Mouse (Mus musculus): ENCODE measurements around the gene Cym. TPM values are rescaled to one million over a fixed set of nuclear protein-coding genes. Genes with fewer than 3 reads are reported as not detected.

Cym gene
- not detected in 2 replicates for polyA plus RNA-seq (2014; fragmentation: Nextera tagmentation; extraction: Ambion mirVana)

- no peak within 1 kb of the TSS for H3K9ac ChIP-seq (replicated peaks; ENCODE audit: low read length)
- no peak for DNase-seq (ENCODE audit: low spot score)
- no peak within 1 kb of the TSS for H3K4me3 ChIP-seq (ENCODE audit: low read depth, low read length)
- no peaks in the 10 kb centered on the region for H3K36me3 ChIP-seq (replicated peaks; ENCODE audit: control insufficient read depth, insufficient read depth, low read depth, low read length)
- WGBS, result 85% methylated on average over 10 of the region's 10 CpGs
- H3K27me3 ChIP-seq (ENCODE audit: control insufficient read depth, insufficient read depth, low read length), result no peaks in the 10 kb centered on the region
- no peak within 1 kb of the TSS for H3K27ac ChIP-seq (replicated peaks; ENCODE audit: low read depth, low read length)
- H3K4me1 ChIP-seq (ENCODE audit: control insufficient read depth, insufficient read depth, low read length), result no peaks in the 10 kb centered on the region
- ATAC-seq (replicated peaks; ENCODE audit: insufficient number of reproducible peaks, low FRiP score, low TSS enrichment, low read depth), result no peak
- H3K9me3 ChIP-seq (replicated peaks; ENCODE audit: control insufficient read depth, low read length), result no peaks in the 10 kb centered on the region
- H3K4me2 ChIP-seq (ENCODE audit: low read depth, low read length), result no peak within 1 kb of the TSS
These were observed at the start of gene Cym for GRCm38 (mm10) chr3:107221608-107222007. Cym (minus strand) TSS chr3:107221732.

DNA sequence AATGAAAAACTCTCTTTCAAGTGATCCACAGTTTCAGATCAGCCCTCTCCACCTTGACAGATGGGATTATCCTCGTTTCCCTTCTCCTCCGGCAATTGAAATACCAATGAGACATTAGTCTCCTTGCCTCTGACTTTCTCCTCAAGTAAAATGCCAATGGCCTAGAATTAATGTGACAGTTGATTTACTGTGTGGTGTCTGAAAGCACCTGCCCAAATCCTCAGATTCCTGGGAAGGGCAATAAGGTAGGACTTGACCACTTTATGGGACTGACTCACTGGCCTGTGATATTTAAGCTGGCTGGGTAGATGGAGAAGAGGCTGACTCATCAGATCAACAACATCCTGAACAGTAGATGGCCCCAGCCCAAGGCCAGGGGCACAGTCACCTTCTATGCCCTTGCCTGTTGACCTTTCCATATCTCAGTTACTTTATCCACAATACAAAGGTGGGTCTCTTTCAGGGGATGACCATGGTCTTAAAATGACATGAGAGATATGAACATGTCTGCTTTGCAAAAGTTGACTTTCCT, 45.3 kb upstream of the Cym start:
- H3K27ac ChIP-seq (replicated peaks; ENCODE audit: low read depth, low read length), result no peak overlapping the region
- DNase-seq (ENCODE audit: low spot score), result no peak
- H3K36me3 ChIP-seq (replicated peaks; ENCODE audit: control insufficient read depth, insufficient read depth, low read depth, low read length), result no peaks in the 10 kb centered on the region
- H3K27me3 ChIP-seq (ENCODE audit: control insufficient read depth, insufficient read depth, low read length), result no peaks in the 10 kb centered on the region
- H3K4me2 ChIP-seq (ENCODE audit: low read depth, low read length), result no peak overlapping the region
- ATAC-seq (replicated peaks; ENCODE audit: insufficient number of reproducible peaks, low FRiP score, low TSS enrichment, low read depth), result no peak
- 69% methylated on average over 2 of the region's 2 CpGs for WGBS
- no peak overlapping the region for H3K4me3 ChIP-seq (ENCODE audit: low read depth, low read length)
- H3K9ac ChIP-seq (replicated peaks; ENCODE audit: low read length), result no peak overlapping the region
- H3K4me1 ChIP-seq (ENCODE audit: control insufficient read depth, insufficient read depth, low read length), result no peaks in the 10 kb centered on the region
- H3K9me3 ChIP-seq (replicated peaks; ENCODE audit: control insufficient read depth, low read length), result no peaks in the 10 kb centered on the region

- no peaks in the 10 kb centered on the region for H3K36me3 ChIP-seq (replicated peaks; ENCODE audit: control insufficient read depth, insufficient read depth, low read depth, low read length)
These were observed 40.3 kb upstream of the Cym start for GRCm38 (mm10) chr3:107261851-107262165.

GRCm38 (mm10) chr3:107260956-107261850, 39.7 kb upstream of the Cym start:
- H3K27me3 ChIP-seq (ENCODE audit: control insufficient read depth, insufficient read depth, low read length), result no peaks in the 10 kb centered on the region
- no peak overlapping the region for H3K4me3 ChIP-seq (ENCODE audit: low read depth, low read length)
- H3K4me2 ChIP-seq (ENCODE audit: low read depth, low read length), result no peak overlapping the region
- peak; percentile 43 for DNase-seq (ENCODE audit: low spot score)
- 31% methylated on average over 8 of the region's 8 CpGs for WGBS
- no peak overlapping the region for H3K9ac ChIP-seq (replicated peaks; ENCODE audit: low read length)
- no peaks in the 10 kb centered on the region for H3K4me1 ChIP-seq (ENCODE audit: control insufficient read depth, insufficient read depth, low read length)
- no peak; the same call in 1 of the 2 replicates for ATAC-seq (replicated peaks; ENCODE audit: insufficient number of reproducible peaks, low FRiP score, low TSS enrichment, low read depth)
- no peaks in the 10 kb centered on the region for H3K9me3 ChIP-seq (replicated peaks; ENCODE audit: control insufficient read depth, low read length)
- H3K36me3 ChIP-seq (replicated peaks; ENCODE audit: control insufficient read depth, insufficient read depth, low read depth, low read length), result no peaks in the 10 kb centered on the region
- no peak overlapping the region for H3K27ac ChIP-seq (replicated peaks; ENCODE audit: low read depth, low read length)

More at GRCm38 (mm10) chr3:107261851-107262165, 40.3 kb upstream of the Cym start:
- Histone ChIP-seq H3K27ac (replicated peaks; ENCODE audit: low read depth, low read length) (no peak overlapping the region), H3K9me3 (replicated peaks; ENCODE audit: control insufficient read depth, low read length) (no peaks in the 10 kb centered on the region), H3K9ac (replicated peaks; ENCODE audit: low read length) (no peak overlapping the region), H3K4me2 (ENCODE audit: low read depth, low read length) (no peak overlapping the region), H3K4me3 (ENCODE audit: low read depth, low read length) (no peak overlapping the region), H3K4me1 (ENCODE audit: control insufficient read depth, insufficient read depth, low read length) (no peaks in the 10 kb centered on the region), H3K27me3 (ENCODE audit: control insufficient read depth, insufficient read depth, low read length) (no peaks in the 10 kb centered on the region)
- 38% methylated on average over 7 of the region's 7 CpGs for WGBS
- ATAC-seq (replicated peaks; ENCODE audit: insufficient number of reproducible peaks, low FRiP score, low TSS enrichment, low read depth) (no peak), DNase-seq (ENCODE audit: low spot score) (no peak)

- Histone ChIP-seq H3K4me3 (ENCODE audit: low read depth, low read length) (no peak overlapping the region), H3K4me1 (ENCODE audit: control insufficient read depth, insufficient read depth, low read length) (no peaks in the 10 kb centered on the region), H3K27me3 (ENCODE audit: control insufficient read depth, insufficient read depth, low read length) (no peaks in the 10 kb centered on the region), H3K9ac (replicated peaks; ENCODE audit: low read length) (no peak overlapping the region), H3K36me3 (replicated peaks; ENCODE audit: control insufficient read depth, insufficient read depth, low read depth, low read length) (no peaks in the 10 kb centered on the region), H3K27ac (replicated peaks; ENCODE audit: low read depth, low read length) (no peak overlapping the region), H3K9me3 (replicated peaks; ENCODE audit: control insufficient read depth, low read length) (no peaks in the 10 kb centered on the region), H3K4me2 (ENCODE audit: low read depth, low read length) (no peak overlapping the region)
- ATAC-seq (replicated peaks; ENCODE audit: insufficient number of reproducible peaks, low FRiP score, low TSS enrichment, low read depth) (no peak), DNase-seq (ENCODE audit: low spot score) (no peak)
- WGBS, result 60% methylated on average over 5 of the region's 5 CpGs
These were observed 36.4 kb upstream of the Cym start for GRCm38 (mm10) chr3:107257924-107258323.

DNA sequence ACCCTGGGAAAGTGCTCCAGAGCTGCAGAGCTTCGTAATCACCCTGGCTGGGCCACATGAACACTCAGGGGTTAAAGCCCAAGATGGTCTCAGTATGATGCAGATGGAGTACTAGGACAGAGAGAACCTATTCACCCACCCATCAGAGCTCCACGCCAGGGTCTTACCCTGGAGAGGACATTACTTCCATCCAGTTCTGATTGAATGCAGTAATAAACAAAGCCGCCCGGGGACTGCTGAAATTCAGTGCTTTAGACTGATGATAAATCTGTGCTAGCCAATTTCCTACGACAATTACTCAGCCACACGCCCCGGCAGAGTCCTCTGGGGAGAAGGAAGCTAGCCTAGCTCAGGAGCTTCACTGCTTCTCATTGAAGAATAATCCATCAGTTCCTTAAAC, 35.2 kb upstream of the Cym start:
- Histone ChIP-seq H3K4me3 (ENCODE audit: low read depth, low read length) (no peak overlapping the region), H3K27ac (replicated peaks; ENCODE audit: low read depth, low read length) (no peak overlapping the region), H3K36me3 (replicated peaks; ENCODE audit: control insufficient read depth, insufficient read depth, low read depth, low read length) (no peaks in the 10 kb centered on the region), H3K27me3 (ENCODE audit: control insufficient read depth, insufficient read depth, low read length) (no peaks in the 10 kb centered on the region), H3K9ac (replicated peaks; ENCODE audit: low read length) (no peak overlapping the region), H3K9me3 (replicated peaks; ENCODE audit: control insufficient read depth, low read length) (no peaks in the 10 kb centered on the region), H3K4me1 (ENCODE audit: control insufficient read depth, insufficient read depth, low read length) (no peaks in the 10 kb centered on the region), H3K4me2 (ENCODE audit: low read depth, low read length) (no peak overlapping the region)
- 70% methylated on average over 7 of the region's 7 CpGs for WGBS
- ATAC-seq (replicated peaks; ENCODE audit: insufficient number of reproducible peaks, low FRiP score, low TSS enrichment, low read depth) (no peak), DNase-seq (ENCODE audit: low spot score) (no peak)

DNA sequence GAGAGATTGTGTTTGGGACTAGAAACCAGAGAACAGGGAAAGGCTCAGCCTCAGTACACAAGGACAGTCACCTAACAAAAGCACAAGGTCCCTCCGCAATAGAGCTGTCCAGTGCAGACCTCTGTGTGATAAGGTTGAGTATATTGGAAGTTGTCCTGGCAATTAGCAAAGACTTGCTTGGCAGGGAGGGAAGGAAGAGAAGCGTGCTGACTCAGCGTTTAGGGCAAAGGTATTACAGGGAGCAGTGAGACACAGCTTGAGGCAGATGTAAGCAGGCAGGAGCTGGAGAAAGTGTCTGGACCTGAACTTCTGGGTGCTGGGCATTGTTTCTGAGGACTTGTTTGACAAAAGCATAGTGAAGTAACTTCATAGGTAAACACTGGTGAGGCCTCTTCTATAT, 34.5 kb upstream of the Cym start:
- ATAC-seq (replicated peaks; ENCODE audit: insufficient number of reproducible peaks, low FRiP score, low TSS enrichment, low read depth), result no peak
- DNase-seq (ENCODE audit: low spot score), result no peak
- Histone ChIP-seq H3K4me1 (ENCODE audit: control insufficient read depth, insufficient read depth, low read length) (no peaks in the 10 kb centered on the region), H3K9me3 (replicated peaks; ENCODE audit: control insufficient read depth, low read length) (no peaks in the 10 kb centered on the region), H3K27ac (replicated peaks; ENCODE audit: low read depth, low read length) (no peak overlapping the region), H3K36me3 (replicated peaks; ENCODE audit: control insufficient read depth, insufficient read depth, low read depth, low read length) (no peaks in the 10 kb centered on the region), H3K4me3 (ENCODE audit: low read depth, low read length) (no peak overlapping the region), H3K27me3 (ENCODE audit: control insufficient read depth, insufficient read depth, low read length) (no peaks in the 10 kb centered on the region), H3K9ac (replicated peaks; ENCODE audit: low read length) (no peak overlapping the region), H3K4me2 (ENCODE audit: low read depth, low read length) (no peak overlapping the region)
- 94% methylated on average over 3 of the region's 3 CpGs for WGBS

DNA sequence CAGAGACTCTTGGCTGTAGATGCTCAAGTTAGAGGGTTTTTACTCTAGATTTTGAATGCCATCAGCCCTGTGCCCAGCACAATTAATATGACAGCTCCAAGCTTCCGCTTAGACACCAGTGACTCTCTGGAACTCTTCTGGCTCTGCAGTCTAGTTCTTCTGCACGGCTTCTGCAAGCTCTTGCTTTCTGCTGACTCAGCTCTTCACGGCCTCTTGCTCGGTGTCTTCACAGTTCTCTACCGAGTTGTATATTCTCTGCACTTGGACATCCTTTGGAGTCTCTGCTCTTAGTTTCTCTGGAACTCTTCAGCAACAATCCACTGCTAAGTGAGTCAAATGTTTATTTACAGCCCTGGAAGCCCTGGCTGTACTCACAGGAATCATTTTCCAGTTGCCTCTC, 32.4 kb upstream of the Cym start:
- DNase-seq (ENCODE audit: low spot score), result no peak
- H3K9ac ChIP-seq (replicated peaks; ENCODE audit: low read length), result no peak overlapping the region
- no peak overlapping the region for H3K4me2 ChIP-seq (ENCODE audit: low read depth, low read length)
- no peaks in the 10 kb centered on the region for H3K36me3 ChIP-seq (replicated peaks; ENCODE audit: control insufficient read depth, insufficient read depth, low read depth, low read length)
- no peaks in the 10 kb centered on the region for H3K4me1 ChIP-seq (ENCODE audit: control insufficient read depth, insufficient read depth, low read length)
- H3K4me3 ChIP-seq (ENCODE audit: low read depth, low read length), result no peak overlapping the region
- ATAC-seq (replicated peaks; ENCODE audit: insufficient number of reproducible peaks, low FRiP score, low TSS enrichment, low read depth), result no peak
- H3K9me3 ChIP-seq (replicated peaks; ENCODE audit: control insufficient read depth, low read length), result no peaks in the 10 kb centered on the region
- no peaks in the 10 kb centered on the region for H3K27me3 ChIP-seq (ENCODE audit: control insufficient read depth, insufficient read depth, low read length)
- H3K27ac ChIP-seq (replicated peaks; ENCODE audit: low read depth, low read length), result no peak overlapping the region
- 84% methylated on average over 5 of the region's 5 CpGs for WGBS

All from embryonic facial prominence, embryonic 11.5 days (tissue).